Mouse (Mus musculus) cortical plate, adult 2 months (tissue): ENCODE data around the gene Bach2.

Source experiments
- CTCF ChIP-seq: fragments of 200-500 bp; IDR thresholded peaks from 2 replicates; pipeline ENCODE4 v1.5.1; 2011; ENCODE audit warnings: mild to moderate bottlenecking, control low read depth, low read length; ENCODE audit not compliant: insufficient read depth; ENCODE audit errors: extremely low read depth
- POLR2A ChIP-seq: fragments of 200-500 bp; IDR thresholded peaks from 2 replicates; pipeline ENCODE4 v1.6.1; 2011; ENCODE audit warnings: mild to moderate bottlenecking, low read length, control low read depth; ENCODE audit not compliant: insufficient read depth; ENCODE audit errors: extremely low read depth

DNA sequence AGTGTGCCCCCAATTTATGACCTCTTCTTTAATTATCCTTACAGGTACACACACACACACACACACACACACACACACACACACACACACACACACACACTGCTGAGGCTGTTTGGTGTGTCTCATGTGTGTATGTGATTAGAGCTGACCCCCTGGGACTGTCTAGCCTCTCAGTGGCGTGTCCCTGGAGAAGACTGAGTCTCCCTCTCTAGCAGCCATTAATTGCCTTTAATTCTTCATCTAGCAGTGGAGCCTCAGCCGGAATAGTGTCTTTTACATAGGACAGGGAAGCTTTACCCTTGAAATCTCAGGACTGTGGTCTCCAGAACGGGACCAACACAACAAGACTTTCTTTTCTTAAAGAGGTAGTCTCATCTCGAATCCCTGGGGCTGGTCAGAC is 22.3 kb downstream of the Bach2 start:
- no peak for TF ChIP-seq CTCF
- TF ChIP-seq POLR2A: no peak
